Mouse (Mus musculus): ENCODE results near the gene Bcl7b.
A peak's percentile ranks its signal among the peaks of the same experiment; 100 is the strongest.

Gene Bcl7b

DNA sequence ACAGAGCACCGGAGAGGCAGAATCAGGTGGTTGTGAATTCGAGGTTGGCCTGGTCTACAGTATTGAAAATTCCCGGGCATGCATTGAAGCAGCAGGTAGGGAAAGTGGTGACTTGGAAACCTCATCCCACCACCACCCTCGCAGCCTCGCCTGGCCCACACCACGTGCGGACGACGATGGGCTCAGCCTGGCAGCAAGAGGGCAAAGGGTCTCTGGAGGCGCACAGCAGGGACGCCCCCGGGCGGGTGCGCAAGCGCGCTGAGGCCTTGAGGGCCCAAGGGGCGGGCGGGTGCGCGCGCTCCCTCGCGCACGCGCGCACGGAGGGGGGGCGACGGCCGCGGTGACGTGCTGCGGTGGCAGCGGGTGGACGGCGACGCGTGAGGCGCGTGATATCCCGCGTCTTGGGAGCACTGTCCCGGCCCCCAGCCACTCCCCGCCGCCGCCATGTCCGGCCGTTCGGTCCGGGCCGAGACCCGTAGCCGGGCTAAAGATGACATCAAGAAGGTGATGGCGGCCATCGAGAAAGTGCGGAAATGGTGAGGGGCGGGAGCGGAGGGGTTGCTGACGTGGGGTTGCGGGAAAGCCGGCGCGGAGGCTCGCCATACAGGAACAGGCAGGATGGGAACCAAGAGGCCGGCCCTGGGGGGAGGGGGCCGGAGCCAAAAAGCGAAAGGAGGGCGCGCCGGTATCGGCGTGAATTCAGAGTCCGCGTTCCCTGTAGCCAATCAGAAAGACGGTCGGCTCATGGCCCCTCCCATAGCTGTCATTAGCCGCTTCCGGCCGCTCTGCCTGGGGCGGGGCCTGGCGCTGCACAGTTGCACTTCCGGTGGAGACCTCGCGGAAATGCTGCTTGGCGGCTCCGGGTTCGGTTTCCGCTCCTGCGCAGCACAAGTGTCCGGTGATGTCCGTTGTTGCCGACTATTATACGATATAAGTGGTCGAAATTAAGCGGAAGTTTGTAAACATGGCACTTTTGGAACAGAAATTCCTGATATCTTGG, at the start of gene Bcl7b:
Bcl7b (plus strand) TSS at position 221 of the 1,000 bp plus-strand sequence.
- peak; percentile 91 for DNase-seq (ENCODE audit: low read depth, low spot score)

DNA sequence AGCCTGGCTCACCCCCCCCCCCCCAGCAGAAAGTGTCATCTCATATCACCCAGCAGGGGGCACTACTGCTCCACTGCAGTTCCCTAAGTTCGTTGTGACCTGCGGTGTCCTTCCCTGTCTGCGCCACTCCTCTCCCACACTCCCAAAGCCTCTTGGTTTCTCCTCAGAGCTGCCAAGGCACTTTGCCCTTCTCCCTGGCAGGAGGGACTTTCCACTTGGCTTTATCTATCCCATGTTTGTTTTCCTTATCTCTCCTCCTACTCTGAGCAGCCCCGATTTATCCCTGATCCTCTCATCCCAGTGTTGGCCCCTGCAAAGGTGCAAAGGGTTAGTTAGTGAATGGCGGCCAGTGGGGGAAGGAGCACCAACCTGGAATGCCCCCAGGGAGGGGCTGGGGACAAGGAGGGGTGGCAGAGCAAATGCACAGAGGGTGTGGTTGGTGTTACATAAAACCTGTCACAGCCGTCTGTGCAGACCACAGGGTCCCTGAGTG, 49.4 kb upstream of the Bcl7b start:
- DNase-seq (ENCODE audit: low read depth, low spot score): peak; percentile 45

DNA sequence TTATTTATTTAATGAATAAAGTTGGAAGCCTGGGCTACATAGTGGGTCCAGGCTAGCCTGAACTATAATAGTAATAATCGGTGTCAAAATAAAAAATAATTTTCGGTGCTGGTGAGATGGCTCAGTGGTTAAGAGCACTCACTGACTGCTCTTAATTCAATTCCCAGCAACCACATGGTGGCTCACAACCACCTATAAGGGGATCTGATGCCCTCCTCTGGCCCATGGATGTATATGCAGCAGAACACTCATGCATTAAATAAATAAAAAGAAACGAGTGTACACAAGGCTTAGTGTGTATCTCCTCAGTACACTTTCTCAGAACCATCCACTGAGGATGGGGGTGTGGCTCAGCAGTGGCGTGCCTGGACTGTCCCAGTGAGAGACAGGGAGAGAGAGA, 47.3 kb upstream of the Bcl7b start:
- no peak for DNase-seq (ENCODE audit: low read depth, low spot score)

DNA sequence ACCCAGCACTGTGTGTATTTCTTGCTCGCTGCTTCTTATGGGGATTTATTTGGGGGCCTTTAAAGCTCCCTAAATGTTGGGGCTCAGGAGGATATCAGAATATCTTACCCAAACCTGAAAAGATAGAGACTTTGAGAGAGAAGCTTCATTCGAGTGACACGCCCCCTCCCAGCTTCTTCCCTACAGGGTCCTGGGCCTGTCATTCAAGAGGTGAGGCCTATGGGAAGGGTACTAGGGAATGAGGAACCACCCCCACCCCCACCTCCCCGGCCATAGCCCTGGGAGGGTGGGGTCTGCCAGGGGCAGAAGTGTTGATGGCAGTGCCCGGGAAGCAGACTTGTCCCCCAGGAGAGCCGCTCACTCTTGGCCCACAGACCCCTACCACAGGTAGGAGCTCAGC, 42.0 kb upstream of the Bcl7b start:
- DNase-seq (ENCODE audit: low read depth, low spot score): no peak

DNA sequence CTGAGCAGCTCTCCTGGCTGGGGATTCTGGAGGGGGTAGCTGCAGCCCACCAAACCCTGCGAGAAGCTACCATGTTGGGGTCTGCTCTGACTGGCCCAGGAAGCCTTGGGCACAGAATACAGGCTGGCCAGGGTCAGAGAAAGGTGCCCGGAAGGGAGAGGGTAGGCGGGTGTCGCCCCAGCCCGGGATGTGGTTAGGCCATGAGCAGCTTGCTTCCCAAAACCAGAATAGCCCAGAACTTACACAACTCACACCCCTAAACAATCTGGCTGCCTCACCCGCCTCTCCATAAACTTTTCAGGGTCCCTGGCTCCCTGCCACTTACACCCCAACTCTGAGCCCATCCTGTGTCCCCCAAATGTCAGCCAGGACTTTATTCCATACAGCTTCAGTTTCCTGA, 40.4 kb upstream of the Bcl7b start:
- DNase-seq (ENCODE audit: low read depth, low spot score): no peak

DNA sequence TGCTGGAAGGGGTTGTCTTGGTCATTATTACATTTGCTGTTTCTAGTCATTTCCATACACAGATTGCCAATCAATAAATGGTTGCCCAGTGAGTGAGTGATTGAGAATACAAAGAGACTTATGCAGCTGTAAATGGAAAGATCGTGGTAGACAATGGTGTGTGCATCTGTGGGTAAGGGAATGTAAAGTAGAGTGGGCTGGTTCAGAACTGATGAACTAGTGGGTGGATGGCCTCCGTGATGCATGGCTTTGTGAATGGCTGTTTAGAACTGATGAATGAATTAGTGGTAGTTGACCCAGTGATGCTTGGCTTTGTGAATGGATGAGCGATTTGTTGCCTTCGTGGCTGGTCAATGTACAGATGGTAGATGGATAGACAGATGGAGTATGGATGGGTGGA, 38.3 kb upstream of the Bcl7b start:
- no peak for DNase-seq (ENCODE audit: low read depth, low spot score)

DNA sequence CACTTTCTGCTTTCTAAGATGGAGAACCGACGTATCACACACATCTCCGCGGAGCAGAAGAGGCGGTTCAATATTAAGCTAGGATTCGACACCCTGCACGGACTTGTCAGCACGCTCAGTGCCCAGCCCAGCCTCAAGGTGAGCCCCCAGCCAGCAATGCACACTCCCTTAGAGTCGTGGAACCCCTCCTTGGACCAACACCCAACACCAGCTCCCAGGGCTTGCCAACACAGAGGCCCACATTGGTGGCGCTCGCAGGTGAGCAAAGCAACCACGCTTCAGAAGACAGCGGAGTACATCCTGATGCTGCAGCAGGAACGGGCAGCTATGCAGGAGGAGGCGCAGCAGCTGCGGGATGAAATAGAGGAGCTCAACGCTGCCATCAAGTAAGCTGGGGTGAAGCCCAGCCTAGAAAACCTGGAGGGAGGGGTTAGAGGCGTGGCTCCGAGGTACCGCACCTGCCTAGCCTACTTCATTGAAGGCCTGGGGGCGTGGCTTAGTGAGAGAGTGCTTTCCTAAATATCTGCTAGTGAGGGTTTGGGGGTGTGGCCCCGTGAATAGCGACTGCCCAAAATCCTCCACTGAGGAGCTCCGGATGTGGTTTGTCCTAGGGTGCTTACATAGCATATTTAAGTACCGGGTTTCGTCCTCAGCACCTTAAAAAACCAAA, 34.2 kb upstream of the Bcl7b start:
- DNase-seq (ENCODE audit: low read depth, low spot score): peak; percentile 82

DNA sequence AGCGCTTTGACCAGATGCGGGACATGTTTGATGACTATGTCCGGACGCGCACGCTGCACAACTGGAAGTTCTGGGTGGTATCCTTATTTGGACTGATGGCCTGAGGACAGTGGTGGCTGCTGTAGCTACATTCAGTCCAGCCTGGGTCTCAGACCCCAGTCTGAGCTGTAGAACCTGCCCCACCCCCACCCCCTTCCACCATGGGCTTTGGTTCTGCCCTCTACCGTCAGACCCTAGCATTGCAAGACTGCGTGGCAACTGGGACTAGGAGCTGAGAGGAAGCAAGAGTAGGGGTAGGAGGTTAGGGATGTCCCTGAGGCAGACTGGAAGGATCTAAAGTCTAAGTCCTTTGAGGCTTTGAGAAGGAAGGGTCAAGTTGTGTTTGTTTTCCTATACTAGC, 33.5 kb upstream of the Bcl7b start:
- DNase-seq (ENCODE audit: low read depth, low spot score): peak; percentile 68

DNA sequence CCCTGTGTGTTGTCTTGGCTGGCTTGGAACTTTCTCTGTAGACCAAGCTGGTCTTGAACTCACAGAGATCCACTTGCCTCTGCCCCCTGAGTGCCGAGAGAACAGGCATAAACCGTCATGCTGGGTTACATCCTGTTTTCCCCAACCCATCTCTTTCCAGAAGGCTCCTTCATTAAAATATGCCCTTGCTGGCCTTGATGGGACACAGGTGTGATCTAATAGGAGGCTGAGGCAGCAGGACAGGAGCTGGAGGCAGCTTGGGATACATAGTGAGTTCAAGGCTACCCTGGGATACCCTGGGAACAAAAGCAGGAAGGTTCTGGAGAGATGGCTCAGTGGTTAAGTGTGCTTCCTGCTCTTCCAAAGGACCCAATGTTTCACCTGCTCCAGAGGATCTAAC, 28.2 kb upstream of the Bcl7b start:
- no peak for DNase-seq (ENCODE audit: low read depth, low spot score)

DNA sequence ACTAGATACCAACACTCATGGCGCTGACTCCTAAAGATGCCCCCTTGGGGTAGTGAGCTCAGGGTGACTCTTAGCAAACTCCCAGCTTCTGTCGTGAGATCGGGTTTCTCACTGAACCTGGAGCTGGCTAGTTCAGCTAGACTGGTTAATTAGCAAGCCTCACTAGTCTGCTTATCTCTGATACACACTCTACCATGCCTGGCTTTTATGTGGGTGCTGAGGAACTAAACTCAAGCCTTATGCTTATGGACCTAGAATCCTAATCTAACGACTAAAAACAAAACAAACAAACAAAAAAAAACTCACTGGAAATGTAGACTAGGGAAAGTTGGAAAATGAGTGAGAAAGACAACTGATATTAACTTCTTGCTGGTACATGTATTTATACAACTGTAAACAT, 23.6 kb upstream of the Bcl7b start:
- no peak for DNase-seq (ENCODE audit: low read depth, low spot score)

DNA sequence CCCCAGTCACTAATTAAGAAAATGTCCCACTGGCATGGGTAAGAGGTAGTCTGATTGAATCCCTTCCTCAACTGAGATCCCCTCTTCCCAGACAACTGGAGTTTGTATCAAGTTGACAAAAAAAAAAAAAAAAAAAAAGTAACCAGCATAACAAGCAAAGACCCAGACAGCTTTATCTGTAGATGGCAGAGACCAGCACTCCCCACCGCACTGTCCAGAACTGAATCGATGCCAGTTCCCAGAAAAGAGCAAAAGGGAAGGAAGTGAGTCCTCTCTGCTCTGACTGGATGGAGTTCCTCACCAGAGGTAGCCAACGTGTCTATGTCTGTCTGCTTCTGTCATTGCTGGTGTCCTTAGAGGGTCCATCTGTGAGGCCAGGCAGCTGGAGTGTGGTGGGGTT, 22.6 kb upstream of the Bcl7b start:
- DNase-seq (ENCODE audit: low read depth, low spot score): no peak

DNA sequence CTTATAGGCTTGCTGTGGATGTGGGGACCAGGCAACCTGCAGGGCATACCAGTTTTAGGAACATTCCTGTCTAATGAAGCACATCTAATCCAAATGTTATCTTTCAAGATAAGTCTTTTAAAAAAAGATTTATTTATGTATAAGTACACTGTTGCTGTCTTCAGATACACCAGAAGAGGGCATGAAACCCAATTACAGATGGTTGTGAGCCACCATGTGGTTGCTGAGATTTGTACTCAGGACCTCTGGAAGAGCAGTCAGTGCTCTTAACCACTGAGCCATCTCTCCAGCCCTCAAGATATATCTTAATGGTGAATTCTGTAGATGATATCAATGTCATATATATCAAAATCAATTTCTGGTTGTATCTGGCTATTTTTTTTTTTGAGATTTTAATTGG, 22.1 kb upstream of the Bcl7b start:
- DNase-seq (ENCODE audit: low read depth, low spot score): no peak

DNA sequence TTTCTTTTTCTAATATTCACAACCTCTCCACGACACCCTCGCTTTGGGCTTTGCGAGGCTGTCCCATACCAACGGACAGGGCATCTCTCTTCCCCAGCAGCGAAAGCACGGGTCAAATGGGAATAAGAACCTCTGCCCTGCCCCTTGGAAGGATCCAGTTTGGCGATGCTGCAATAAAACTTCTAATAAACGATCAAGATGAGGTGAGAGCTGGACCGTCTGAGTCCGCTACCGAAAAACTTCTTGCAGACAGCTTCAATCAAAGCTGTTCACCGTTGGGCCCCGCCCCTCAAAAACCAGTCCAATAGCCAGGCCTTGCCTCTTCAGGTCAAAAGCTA, 19.4 kb upstream of the Bcl7b start:
- no peak for DNase-seq (ENCODE audit: low read depth, low spot score)

DNA sequence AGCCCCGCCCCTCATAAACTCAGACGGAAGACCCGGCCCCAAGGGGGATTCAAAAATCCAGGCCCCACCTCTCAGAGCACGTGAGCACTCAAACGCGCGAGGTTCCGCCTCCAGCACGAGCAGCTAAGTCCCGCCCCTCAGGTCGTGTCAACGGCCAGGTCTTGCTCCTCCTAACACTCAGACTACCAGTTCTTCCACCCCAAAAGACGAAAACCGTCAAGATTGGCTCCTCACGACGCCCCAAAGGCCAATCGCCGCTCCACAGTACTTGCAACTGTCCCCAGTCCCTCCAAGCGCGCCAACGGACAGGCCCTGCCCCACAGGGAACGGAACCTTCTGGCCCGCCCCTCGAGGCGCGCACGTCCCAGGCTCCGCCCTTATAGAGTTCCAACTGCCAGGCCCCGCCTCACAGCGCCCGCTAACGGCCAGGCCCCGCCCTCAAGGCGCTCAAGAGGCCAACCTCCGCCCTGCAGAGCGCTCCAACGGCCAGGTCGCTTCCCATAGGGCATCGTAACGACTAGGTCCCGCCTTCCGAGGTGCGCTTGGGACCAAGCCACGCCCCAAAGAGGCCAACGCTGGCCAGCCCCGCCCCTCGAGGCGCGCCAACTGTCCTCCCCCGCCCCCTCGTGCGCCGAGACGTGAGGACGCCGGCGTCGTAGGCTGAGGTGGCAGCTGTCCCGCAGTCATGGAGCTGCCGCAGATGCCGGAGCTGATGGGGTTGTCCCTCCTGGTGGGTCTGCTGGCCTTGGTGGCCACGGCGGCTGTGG, 18.8 kb upstream of the Bcl7b start, which contains the start of gene Tbl2:
Tbl2 (plus strand) TSS at position 605 of the 767 bp plus-strand sequence.
- DNase-seq (ENCODE audit: low read depth, low spot score): peak; percentile 97

DNA sequence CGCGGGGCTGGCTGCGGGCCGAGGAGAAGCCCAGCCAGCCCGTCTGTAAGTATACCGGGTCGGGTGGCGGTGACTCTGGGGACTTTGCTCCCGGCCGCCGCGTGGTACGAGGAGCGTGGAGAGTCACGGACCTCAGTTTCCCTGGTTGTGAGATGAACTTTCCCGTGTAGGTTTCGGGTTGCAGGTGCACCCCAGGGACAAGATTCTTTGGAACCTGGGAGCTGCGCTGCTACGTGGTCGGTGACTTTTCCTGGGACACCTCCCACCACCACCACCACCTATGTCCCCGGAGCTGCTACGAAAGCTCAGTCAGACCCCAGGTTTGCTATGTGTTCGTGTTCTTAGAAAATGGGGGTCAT, 18.3 kb upstream of the Bcl7b start:
- DNase-seq (ENCODE audit: low read depth, low spot score): no peak

DNA sequence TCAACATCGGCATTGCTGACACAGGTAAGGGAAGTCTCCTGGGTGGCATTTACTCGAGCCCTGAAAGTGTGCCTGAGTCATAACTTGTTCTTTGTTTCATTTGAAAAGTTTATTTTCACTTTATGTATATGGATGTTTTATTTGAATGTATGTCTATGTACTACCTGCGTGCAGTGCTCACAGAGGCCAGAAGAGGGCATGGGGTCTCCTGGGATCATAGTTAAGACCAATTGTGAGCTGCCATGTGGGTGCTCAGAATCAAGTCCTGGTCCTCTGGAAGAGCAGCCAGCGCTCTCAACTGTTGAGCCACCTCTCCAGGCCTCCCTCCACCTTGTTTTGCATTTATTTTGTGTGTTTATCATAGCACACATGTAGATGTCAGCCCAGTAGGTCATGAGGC, 11.6 kb upstream of the Bcl7b start:
- no peak for DNase-seq (ENCODE audit: low read depth, low spot score)

DNA sequence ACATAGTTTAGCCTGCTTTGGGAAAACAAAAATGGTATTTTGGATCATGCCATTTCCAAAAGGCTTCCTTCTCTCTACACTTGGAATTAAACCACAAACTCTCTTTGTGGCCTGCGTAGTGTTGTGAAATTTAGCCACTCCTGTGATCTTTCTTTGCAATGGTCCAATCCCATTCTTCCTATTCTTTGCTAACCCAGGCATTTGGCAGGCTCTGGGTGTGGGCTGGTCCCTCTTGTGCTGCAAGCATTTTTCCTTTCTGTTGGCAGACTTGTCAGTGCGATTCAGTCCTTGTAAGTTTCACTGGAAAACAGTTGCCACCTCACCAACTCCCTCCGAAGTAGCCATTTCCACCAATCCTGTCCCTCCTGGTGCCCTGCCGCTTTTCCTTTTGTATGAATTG, 6.9 kb upstream of the Bcl7b start:
- no peak for DNase-seq (ENCODE audit: low read depth, low spot score)

DNA sequence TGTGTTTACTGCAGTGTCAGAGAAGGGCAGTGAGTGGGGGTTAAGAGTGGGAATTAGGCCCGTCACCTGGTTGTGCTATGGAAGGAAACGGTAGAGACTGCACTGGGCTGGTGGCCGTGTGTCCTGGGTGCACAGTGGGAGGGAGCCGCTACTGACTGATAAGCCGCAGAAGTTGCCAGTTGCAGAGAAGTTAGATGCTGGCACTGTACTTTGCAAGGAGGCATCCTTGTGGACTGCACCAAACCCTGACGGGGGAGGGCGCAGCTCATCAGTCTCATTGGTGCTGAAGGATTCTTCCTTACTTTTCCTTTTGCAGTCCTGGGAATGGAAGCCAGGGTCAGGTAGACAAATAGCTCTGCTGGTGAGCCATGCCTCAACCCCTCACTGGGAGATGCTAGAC, 6.4 kb upstream of the Bcl7b start:
- no peak for DNase-seq (ENCODE audit: low read depth, low spot score)

DNA sequence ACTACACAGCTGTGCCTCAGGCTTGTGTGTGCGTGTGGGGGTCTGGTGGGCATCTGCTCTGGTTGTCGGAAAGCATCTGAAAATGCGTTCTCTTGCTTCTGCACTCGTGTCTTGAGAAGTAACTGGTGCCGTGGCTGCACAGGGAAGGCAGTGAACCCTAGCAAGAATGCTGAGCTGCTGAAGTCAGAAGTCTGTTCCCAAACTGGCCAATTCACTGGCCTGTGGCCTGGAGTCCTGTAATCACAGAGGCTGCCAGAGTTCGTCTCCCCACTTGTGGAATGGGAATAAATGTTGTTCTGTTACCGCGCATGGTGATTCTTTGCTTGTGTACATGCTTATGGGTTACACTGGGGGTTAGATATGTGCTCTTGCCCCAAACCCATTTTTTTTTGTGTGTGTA, 5.7 kb upstream of the Bcl7b start:
- DNase-seq (ENCODE audit: low read depth, low spot score): no peak

DNA sequence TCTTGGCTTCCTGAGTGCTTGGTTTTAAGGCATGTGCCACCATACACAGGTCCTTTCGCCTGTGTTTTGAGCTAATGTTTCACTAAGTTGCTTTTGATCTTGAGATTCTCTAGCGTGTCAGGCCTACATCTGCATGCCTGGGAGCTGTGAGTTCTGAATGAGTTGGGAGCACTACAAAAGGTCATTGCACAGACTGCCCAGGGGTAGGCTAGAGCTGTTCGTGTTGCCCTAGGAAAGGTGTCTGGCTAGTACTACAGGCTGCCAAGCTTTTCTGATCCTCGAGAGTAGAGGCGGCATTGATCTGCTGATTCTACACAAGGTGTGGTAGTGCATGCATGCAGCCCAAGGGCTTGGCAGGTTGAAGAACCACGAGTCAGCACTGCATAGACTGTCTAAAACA, 5.3 kb upstream of the Bcl7b start:
- DNase-seq (ENCODE audit: low read depth, low spot score): no peak

DNA sequence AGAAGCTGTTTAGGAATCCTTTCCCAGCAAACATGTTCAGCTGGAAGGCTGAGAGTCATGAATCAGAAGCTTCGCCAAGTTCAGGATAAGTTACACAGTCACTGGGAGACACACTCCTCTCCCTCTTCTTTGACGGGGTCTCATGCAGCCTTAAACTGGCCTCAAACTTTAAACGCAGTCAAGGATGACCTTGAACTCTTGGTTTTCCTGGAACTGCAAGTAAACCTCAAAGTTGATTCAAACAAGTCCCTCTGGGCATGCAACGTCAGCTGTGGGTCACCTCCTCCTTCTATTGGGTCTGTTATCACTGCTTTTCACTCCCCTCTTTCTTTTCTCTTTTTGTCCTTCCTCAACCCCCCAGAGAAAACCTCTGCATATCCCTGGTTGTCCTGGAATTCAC, 1.2 kb upstream of the Bcl7b start:
- no peak for DNase-seq (ENCODE audit: low read depth, low spot score)

DNA sequence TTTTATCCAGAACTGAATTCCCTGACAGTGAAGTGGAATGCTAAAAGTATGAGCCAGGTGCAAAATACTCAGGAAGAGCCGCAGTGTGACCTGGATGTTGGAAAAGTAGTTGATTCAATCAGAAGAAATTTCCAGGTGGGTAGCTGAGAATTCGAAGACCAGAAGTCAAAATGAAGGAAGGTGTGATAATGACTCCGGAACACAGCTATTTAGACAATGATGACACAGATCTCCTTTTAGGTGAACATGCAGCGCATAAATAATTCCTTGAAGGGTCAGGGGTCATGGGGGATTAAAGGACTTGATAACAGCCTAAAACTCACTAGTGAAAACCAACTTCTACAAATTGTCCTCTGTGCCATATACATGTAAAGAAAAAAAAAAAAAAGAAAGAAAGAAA, 614 bp upstream of the Bcl7b start:
- DNase-seq (ENCODE audit: low read depth, low spot score): no peak
